Mouse (Mus musculus) R1 (cell line): Measurements from ENCODE around the gene Mpeg1.

ENCODE experiments used
- DNase-seq: peaks from one replicate; pipeline ENCODE4 v3.0.0-alpha.2; 2018; ENCODE audit warnings: low read depth, low spot score

Gene Mpeg1

GRCm38 (mm10) chr19:12460282-12461249 lies at the start of gene Mpeg1:
Mpeg1 (plus strand) TSS chr19:12460779.
- no peak for DNase-seq

DNA sequence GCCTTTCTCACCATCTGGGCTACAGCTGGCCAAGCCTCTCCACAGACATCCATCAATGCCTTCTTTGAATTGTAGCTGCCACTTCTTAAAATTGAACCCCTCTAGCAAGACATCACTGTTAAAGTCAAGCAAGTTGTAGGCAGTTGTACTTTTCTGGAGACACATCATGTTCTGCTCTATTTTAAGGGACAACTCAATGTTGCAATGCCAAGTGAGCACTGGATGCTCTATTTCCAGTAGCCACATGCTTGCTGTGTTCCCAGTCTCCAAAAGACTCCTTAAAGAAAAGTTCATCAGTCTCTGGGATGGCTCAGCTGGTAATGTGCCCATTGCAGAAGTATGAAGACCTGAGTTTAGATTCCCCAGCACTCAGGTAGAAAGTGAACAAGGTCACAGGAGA lies 46.8 kb upstream of the Mpeg1 start:
- no peak for DNase-seq

- no peak for DNase-seq
Measured at GRCm38 (mm10) chr19:12417361-12417760, 43.2 kb upstream of the Mpeg1 start, which contains the start of gene Olfr1441. Olfr1441 (plus strand) TSS chr19:12417433.

- no peak for DNase-seq
Measured at GRCm38 (mm10) chr19:12418312-12418711, 42.3 kb upstream of the Mpeg1 start.

DNA sequence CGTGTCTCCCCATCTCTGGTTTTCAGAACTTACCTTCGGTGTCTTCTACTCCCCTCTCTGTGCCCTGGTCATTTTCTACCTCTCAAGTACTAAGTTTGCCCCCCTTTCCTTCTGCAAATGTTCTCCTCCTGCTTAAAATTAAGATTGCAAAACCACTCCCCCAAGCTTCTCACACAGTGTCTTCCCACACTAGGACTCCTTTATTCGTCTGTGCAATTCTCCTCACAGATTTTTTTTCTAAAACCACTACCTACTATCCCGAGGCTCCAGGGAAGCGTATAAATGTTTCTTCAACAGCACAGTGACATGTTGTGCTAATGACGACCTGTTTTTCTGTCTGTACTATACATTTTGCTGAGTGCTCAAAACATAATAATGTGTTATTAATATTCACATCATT lies 40.0 kb upstream of the Mpeg1 start:
- DNase-seq = no peak

GRCm38 (mm10) chr19:12421680-12422079 lies 38.9 kb upstream of the Mpeg1 start:
- peak; percentile 21 for DNase-seq

- no peak for DNase-seq
Measured at GRCm38 (mm10) chr19:12427101-12427500, 33.5 kb upstream of the Mpeg1 start.

DNA sequence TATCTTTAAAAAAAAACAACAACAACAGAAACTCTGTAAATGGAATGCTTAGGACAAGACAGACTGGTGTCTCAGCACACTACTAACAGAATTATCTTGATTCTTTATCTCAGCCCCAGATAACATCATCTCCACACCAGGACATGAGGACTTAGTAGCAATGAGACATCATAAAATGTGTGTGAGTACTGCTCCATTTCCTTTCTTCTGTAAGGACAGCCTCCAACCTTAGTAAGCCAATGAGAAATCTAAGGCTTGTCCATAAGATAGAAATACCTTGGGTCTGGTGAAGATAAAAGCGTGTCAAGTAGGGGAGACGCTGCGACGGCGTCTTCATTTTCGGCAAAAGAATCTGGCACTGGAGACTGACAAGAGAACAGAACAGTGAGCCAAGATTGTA lies 33.0 kb upstream of the Mpeg1 start, which contains the start of gene Pfpl:
Gene Pfpl (plus strand): TSS at position 301 of the 400 bp plus-strand sequence.
- DNase-seq = no peak

- peak; percentile 54 for DNase-seq
Measured at GRCm38 (mm10) chr19:12433033-12433432, 27.5 kb upstream of the Mpeg1 start.

GRCm38 (mm10) chr19:12435011-12435416 lies 25.6 kb upstream of the Mpeg1 start:
- no peak for DNase-seq

- DNase-seq = no peak
Measured at GRCm38 (mm10) chr19:12435750-12436524, 24.6 kb upstream of the Mpeg1 start.

DNA sequence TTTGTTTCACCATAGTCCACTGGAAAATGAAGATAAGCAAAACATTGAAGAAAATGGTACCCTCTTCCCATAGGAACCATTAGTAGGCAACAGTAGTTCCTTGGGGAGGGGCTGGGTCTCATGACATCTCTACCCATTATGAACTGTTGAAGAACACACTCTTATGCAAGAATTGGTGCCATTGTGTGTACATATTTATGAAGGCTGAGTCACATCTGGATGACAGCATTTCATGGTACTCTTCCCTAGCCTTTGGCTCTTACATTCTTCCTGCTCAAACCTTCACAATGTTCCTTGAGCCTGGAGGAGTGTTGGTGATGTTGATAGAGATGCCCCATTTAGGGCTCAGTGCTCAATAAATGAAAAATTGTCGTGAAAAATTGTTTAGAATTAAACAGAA lies 21.0 kb upstream of the Mpeg1 start:
- no peak for DNase-seq

- no peak for DNase-seq
Measured at GRCm38 (mm10) chr19:12440103-12440725, 20.4 kb upstream of the Mpeg1 start.

DNA sequence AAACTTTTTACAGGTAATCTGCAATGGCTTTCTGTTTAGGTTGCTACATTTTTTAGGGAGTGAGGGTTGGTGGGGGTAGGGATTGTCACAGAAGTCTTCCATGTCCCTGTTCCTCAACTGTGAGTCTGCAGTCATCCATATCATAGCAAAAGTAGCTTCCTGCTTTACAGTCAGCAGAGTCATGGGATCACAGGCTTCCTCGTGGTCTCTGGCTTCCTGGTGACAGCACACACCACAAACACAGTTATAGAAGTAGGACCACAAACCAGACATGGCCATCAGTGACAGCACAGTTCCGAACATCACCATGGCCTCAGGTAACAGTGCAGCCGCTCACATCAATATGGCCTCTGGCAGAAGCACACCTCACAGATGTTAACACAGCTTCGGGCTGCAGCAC lies 18.0 kb upstream of the Mpeg1 start:
- DNase-seq = no peak

GRCm38 (mm10) chr19:12445014-12445413 lies 15.6 kb upstream of the Mpeg1 start:
- DNase-seq = no peak

GRCm38 (mm10) chr19:12457401-12458066 lies 3.0 kb upstream of the Mpeg1 start:
- no peak for DNase-seq

DNA sequence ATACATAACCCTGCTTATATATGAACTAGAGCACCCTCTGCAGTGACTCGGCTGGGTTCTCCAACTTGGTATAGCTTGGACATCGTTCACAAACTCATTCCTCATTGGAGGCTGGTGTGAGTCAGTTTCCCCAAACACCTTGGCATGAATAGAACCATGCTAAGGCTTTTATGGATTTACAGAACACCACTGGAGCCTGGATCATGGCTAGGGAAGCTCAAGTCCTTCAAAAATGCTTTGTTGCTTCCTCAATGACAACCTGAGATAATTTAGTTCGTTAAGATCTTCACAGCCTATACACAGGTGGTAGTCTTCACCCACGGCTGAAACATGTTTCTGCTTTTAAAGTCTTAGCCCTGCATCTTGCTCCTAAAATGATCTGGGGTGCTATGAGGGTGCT lies 1.1 kb upstream of the Mpeg1 start:
- DNase-seq = no peak

GRCm38 (mm10) chr19:12462851-12463721 lies 2.5 kb downstream of the Mpeg1 start:
- no peak for DNase-seq

DNA sequence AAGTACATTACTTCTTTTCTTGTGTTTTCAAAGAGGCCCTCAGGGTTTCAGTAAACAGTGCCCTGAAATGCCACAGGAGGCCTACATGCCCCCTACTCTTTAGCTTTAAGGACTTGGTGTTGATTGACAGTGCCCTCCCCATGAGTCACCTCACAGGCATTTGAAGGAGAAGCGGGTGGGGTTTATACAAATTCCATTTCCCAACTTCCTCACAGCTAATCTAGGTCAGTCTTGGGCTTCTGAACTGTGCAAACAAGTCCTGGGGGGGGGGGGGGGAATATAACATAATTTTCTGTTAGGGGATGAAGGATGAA lies 3.1 kb downstream of the Mpeg1 start:
- DNase-seq = peak; percentile 68

- DNase-seq = peak; percentile 15
Measured at GRCm38 (mm10) chr19:12464127-12464526, 3.5 kb downstream of the Mpeg1 start.

GRCm38 (mm10) chr19:12464674-12465073 lies 4.1 kb downstream of the Mpeg1 start:
- no peak for DNase-seq
